Mouse (Mus musculus): ENCODE data around the gene Rap1a.

Rap1a gene

GRCm38 (mm10) chr3:105803600-105803999 lies 2.5 kb upstream of the Rap1a start:
- DNase-seq, result peak in 1 of 2 experiments; percentile 32

DNA sequence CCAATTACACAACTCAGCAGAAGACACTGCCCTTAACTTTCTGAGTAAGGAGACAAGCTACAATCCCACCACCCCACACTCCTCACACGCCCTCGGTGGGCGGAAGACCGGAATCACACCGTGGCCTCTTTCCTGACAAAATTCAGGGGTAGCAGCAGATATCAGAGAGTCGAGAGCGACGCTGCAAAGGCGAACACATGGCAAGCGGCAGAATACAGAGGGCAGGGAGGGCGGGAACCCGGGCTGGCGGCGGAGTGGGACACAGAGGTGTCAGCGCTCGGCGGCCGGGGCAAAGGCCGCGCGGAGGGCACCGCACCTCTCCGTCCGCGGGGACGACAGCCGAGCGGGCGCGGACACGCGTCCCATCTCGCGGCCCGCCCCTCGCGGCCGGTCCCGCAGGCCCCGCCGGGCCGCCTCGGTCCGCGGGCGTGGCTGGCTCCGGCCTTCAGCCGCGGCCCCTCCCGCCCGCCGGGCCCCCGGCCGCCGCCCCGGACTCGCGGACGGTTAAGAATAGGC lies 403 bp downstream of the Rap1a start:
- peak in 1 of 2 experiments; percentile 49 for DNase-seq

DNA sequence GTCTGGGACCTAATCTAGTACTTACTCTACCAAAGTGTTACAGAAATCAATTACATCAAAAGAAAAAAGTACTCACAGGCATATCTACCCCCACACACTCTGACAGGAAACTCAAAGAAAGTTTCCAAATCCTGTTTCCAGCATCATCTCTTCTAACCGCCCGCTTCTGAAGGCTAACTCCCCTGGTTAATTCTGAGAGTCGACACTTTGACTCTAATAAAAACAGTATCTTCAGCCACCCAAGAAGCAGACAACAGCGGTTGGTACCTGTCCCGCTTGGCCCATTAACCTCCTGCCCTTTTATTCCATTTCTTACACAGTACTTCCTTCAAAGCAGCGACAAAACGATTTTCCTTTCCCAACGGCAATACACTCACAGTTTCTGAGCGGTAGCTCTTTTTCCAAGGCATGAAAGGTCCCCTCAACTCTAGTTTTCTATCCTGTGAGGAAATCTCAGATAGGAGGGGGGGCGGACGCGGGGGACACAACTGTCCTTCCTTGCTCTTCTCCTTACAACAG lies 921 bp downstream of the Rap1a start:
- DNase-seq, result no peak

GRCm38 (mm10) chr3:105799375-105799774 lies 1.8 kb downstream of the Rap1a start:
- no peak for DNase-seq

GRCm38 (mm10) chr3:105798770-105799169 lies 2.4 kb downstream of the Rap1a start:
- no peak for DNase-seq

DNA sequence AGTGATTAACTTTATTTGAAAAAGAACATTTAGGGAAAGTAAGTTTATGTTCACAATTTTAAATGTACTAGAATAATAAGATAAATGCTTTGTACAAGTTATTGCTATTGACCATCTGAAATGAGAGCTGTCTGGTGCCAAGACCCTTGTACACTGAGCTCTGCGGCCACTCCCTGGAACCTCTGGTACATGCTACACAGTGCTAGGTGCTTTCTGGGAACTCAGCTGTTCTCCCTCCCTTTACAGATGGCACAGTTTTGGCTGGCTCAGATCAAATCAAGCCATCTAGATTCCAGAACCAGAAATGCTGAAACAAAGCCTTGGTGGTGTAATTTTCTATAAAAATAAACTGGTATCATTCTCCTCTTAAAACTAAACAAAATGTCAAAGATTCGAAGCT lies 3.7 kb downstream of the Rap1a start:
- no peak for DNase-seq

DNA sequence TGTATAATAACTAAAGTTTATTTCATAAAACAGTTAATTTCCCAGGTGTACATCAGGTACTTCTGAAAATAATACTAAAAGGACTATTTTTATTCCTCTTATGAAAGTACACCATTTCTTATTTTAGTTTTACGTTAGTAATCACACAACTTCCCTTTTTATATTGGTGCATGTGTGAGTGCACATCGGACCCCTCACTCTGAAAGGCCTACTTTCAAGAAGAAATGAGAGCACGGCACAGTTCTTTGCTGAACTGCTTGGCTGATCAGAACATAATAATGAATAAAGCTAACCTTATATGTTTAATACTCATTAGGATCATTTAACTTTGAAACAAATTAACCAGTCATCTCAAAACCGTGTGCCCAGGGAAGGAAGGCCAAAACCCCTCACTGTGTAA lies 4.4 kb downstream of the Rap1a start:
- DNase-seq, result peak; percentile 44 to 48

DNA sequence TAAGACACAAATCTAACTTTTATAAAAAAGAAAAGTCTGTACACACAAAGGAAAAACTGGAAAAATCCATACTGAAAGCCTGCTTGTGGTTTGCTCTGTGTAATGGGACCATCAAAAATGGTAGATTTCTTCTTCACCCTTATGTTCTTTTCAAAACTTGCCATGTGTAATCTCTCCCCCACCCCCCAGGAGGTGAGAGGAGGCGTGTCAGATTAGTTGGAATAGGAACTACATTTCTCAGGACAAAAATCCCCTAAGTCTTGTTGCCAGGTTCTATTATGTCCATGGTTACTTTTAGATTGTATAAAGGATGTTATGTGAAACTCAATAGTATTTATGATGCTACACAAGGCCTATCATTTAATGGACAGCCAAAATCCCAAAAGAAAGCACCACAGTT lies 6.8 kb downstream of the Rap1a start:
- no peak for DNase-seq

GRCm38 (mm10) chr3:105792309-105792708 lies 8.8 kb downstream of the Rap1a start:
- DNase-seq, result no peak

GRCm38 (mm10) chr3:105791129-105791528 lies 10.0 kb downstream of the Rap1a start:
- no peak for DNase-seq

GRCm38 (mm10) chr3:105790338-105790737 lies 10.8 kb downstream of the Rap1a start:
- DNase-seq, result no peak

- peak; percentile 55 to 57 for DNase-seq
Observed at GRCm38 (mm10) chr3:105789776-105790175, 11.4 kb downstream of the Rap1a start.

DNA sequence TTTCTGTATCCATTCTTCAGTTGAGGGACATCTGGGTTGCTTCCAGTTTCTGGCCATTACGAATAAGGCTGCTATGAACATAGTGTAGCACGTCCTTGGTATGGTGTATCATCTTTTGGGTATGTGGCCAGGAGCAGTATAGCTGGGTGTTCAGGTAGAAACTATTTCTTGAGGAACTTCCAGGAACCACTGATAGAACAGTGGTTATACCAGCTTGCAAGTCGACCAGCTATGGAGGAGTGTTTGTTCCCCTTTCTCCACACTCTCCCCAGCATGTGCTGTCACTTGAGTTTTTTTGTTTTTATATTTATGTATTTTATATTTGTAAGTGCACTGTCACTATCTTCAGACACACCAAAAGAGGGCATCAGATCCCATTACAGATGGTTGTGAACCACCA lies 13.8 kb downstream of the Rap1a start:
- DNase-seq, result no peak

DNA sequence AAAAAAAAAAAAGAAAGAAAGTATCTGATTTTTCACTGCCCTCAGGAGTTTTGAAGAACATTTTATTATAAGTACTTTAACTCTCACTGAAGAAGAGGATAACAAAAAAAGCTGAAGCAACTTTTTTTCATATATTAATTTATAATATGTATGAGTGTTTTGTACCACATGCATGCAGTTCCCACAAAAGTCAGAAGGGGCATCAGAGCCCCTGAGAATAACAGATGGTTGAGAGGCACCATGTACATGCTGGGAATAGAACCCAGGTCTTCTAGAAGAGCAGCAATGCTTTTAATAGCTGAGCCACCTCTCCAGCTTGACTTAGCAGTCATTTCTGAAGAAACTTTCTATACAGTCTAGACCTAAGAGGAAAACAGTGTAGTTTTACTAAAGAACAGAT lies 15.3 kb downstream of the Rap1a start:
- DNase-seq, result no peak

DNA sequence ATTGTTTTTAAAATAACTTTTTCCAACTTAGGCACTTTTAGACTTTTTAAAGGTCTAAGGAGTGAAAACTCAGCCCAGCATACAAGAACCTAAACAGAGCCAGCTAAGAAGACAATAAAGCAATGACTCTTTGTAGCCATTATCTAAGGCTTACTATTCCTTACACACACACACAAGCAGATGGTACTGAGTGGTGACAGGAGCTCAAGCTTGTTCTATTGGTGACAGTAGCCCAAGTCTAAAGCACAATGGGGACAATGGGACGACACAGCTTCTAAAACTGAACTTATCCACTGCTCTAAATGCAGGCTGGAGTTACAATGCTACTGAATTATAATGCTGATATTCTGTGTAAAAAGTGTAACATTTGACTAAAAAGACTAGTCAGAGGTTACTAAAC lies 17.3 kb downstream of the Rap1a start:
- no peak for DNase-seq

DNA sequence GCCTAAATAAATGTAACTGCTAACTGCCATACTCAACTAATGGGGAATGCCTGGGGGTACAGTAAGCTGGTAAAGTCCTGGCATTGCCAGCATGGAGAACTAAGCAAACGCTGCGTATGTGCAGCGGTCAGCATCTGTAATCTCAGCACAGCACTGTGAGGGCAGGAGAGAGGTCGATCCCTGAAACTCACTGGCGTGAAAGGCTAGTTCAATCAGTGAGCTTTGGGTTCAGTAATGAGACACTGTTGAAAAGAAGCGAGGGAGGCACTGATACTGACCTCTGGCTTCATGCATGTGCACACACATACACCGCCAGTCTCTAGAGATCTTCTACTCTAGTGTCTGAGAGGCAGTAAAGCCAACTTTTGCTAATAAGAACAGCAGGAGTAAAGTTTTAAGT lies 18.7 kb downstream of the Rap1a start:
- no peak for DNase-seq

DNA sequence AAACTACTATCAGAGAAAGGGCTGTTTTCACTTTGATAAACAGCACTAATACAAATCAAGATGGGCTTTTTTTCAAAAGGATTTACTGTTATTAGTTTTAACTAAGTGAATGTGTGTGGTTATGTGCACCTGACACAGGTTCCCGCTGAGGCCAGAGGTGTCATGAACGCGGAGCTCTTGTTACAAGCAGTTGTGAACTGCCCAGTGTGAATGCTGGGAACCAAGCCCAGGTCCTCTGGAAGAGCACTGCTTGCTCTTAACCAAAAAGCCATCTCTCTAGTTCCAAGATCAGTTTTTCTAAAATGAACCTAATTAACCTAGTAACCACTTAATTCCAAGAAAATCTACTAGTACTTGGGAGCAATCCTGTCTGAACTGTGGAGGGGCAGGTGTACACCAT lies 23.1 kb downstream of the Rap1a start:
- no peak for DNase-seq

- DNase-seq, result no peak
Observed at GRCm38 (mm10) chr3:105774496-105774895, 26.6 kb downstream of the Rap1a start.

DNA sequence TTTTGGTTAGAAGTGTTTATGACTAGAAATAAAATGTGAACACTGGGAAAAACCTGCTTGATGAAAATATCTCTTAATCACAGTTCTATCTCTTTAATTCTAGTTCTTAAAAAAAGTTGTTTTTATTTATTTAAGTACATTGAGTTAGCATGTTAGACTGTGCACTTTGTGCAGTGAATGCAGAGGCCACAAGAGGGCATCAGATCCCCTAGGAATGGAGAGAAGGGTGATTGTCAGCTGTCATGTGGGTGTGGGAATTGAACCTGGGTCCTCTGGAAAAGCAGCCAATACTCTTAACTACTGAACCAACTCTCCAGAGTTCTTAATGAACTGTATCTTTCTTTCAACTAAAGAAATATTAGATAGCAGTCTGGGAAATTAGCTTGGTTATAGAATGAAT lies 29.6 kb downstream of the Rap1a start:
- peak; percentile 67 to 71 for DNase-seq

- DNase-seq, result no peak
Observed at GRCm38 (mm10) chr3:105770836-105771235, 30.3 kb downstream of the Rap1a start.

- no peak for DNase-seq
Observed at GRCm38 (mm10) chr3:105769380-105769779, 31.8 kb downstream of the Rap1a start.

GRCm38 (mm10) chr3:105768529-105768928 lies 32.6 kb downstream of the Rap1a start:
- no peak for DNase-seq

- DNase-seq, result peak in 1 of 2 experiments; percentile 26
Observed at GRCm38 (mm10) chr3:105763132-105763851, 37.8 kb downstream of the Rap1a start.

DNA sequence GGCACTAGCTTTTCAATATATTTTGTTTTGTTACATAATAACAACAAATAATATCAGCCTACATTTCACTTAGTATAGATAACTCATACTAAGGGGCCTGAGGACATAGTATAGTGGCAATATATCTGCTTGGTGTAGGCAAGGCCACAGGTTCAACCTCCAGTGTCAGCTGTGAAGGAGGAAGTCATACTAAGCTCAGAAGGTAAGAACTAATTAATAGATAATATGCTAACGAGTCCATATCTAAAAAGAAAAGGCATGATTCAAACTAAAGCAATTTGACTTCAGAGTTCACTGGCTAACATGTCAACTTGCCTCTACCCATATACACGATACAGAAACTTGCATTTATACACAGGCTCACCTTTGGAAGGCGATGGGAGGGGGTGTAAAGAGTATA lies 41.1 kb downstream of the Rap1a start:
- no peak for DNase-seq

- DNase-seq, result no peak
Observed at GRCm38 (mm10) chr3:105758658-105759057, 42.5 kb downstream of the Rap1a start.

Data from B cell, adult 2 months (primary cell).